Mouse (Mus musculus): ENCODE measurements around the gene Arhgef25. TPM values are rescaled to one million over a fixed set of nuclear protein-coding genes. Genes with fewer than 3 reads are reported as not detected.
"Not testable (repeated sequence)": the region's sequence is repeated elsewhere in the genome, so short reads cannot be mapped to it uniquely, and the experiment has no call there.

Gene Arhgef25
- polyA plus RNA-seq, 1 experiment = not detected

- Histone ChIP-seq H3K4me3 (ENCODE audit: insufficient read depth, low read length) (no peak overlapping the region), H3K4me1 (ENCODE audit: control insufficient read depth, insufficient read depth, low read length) (peaks cover 26% of the 10 kb centered on the region), H3K27ac (ENCODE audit: insufficient read depth, low read depth, low read length) (peak overlapping the region; percentile 91)
- no peak for TF ChIP-seq CTCF (IDR thresholded peaks at IDR 0.05; ENCODE audit: low read depth, low read length)
- no peak for TF ChIP-seq POLR2A (IDR thresholded peaks at IDR 0.05; ENCODE audit: borderline replicate concordance, low read depth, low read length)
Observed at GRCm38 (mm10) chr10:127164190-127164589, 25.7 kb downstream of the Arhgef25 start.

- H3K4me3 ChIP-seq (ENCODE audit: insufficient read depth, low read length); H3K27ac ChIP-seq (ENCODE audit: insufficient read depth, low read depth, low read length): not testable (repeated sequence)
- H3K4me1 ChIP-seq (ENCODE audit: control insufficient read depth, insufficient read depth, low read length) = peaks cover 23% of the 10 kb centered on the region
Observed at GRCm38 (mm10) chr10:127162771-127163261, 27.1 kb downstream of the Arhgef25 start.

GRCm38 (mm10) chr10:127160728-127161127 lies 29.2 kb downstream of the Arhgef25 start:
- TF ChIP-seq CTCF (IDR thresholded peaks at IDR 0.05; ENCODE audit: low read depth, low read length) = no peak
- no peak for TF ChIP-seq POLR2A (IDR thresholded peaks at IDR 0.05; ENCODE audit: borderline replicate concordance, low read depth, low read length)
- H3K27ac ChIP-seq (ENCODE audit: insufficient read depth, low read depth, low read length) = no peak overlapping the region
- peaks cover 19% of the 10 kb centered on the region for H3K4me1 ChIP-seq (ENCODE audit: control insufficient read depth, insufficient read depth, low read length)
- no peak overlapping the region for H3K4me3 ChIP-seq (ENCODE audit: insufficient read depth, low read length)

- no peak for TF ChIP-seq CTCF (IDR thresholded peaks at IDR 0.05; ENCODE audit: low read depth, low read length)
- no peak for TF ChIP-seq POLR2A (IDR thresholded peaks at IDR 0.05; ENCODE audit: borderline replicate concordance, low read depth, low read length)
- no peak overlapping the region for H3K27ac ChIP-seq (ENCODE audit: insufficient read depth, low read depth, low read length)
- peaks cover 19% of the 10 kb centered on the region for H3K4me1 ChIP-seq (ENCODE audit: control insufficient read depth, insufficient read depth, low read length)
- H3K4me3 ChIP-seq (ENCODE audit: insufficient read depth, low read length) = no peak overlapping the region
Observed at GRCm38 (mm10) chr10:127160081-127160480, 29.8 kb downstream of the Arhgef25 start.

DNA sequence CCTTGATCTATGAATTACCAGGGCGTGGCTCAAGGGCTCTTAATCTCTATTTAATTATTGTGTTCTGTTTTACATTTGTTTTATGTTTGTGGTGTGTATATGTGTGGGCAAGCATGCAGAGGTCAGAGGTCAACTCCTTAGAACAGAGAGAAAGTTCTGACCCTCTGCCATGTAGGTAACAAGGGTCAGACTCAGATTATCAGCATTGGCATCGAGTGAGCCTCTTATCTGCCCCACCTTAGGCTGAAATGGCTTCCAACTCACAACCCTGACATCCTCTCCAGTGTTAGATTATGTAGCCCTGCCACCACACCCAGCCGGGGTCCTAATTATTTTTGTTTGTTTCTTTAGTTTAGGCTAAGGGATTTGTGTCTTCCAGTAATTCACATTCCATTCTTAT lies 31.4 kb downstream of the Arhgef25 start:
- TF ChIP-seq POLR2A (IDR thresholded peaks at IDR 0.05; ENCODE audit: borderline replicate concordance, low read depth, low read length) = no peak
- no peak for TF ChIP-seq CTCF (IDR thresholded peaks at IDR 0.05; ENCODE audit: low read depth, low read length)
- no peak overlapping the region for H3K4me3 ChIP-seq (ENCODE audit: insufficient read depth, low read length)
- no peak overlapping the region for H3K27ac ChIP-seq (ENCODE audit: insufficient read depth, low read depth, low read length)
- H3K4me1 ChIP-seq (ENCODE audit: control insufficient read depth, insufficient read depth, low read length) = peaks cover 12% of the 10 kb centered on the region

- Histone ChIP-seq H3K27ac (ENCODE audit: insufficient read depth, low read depth, low read length) (no peak overlapping the region), H3K4me1 (ENCODE audit: control insufficient read depth, insufficient read depth, low read length) (peaks cover 7% of the 10 kb centered on the region), H3K4me3 (ENCODE audit: insufficient read depth, low read length) (no peak overlapping the region)
- TF ChIP-seq CTCF (IDR thresholded peaks at IDR 0.05; ENCODE audit: low read depth, low read length) = no peak
- TF ChIP-seq POLR2A (IDR thresholded peaks at IDR 0.05; ENCODE audit: borderline replicate concordance, low read depth, low read length) = no peak
Observed at GRCm38 (mm10) chr10:127156511-127156910, 33.4 kb downstream of the Arhgef25 start.

DNA sequence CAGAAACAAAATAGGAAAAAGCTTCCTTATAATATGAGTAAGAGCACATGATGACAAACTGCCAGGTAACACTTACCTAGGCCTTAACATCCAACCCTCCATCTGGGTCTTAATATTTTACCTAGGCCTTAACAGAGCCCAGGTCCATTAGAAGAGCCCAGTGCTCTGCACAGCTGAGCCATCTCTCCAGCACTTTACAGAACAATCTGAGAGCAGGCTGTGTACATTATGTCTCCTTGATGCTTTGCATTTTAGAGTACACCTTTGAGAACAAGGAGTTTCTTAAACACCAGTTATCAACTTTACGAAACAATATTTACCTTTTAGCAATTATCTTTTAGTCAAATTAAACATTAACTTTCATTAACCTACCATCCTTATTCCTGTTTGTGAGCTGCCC lies 33.8 kb downstream of the Arhgef25 start:
- Histone ChIP-seq H3K27ac (ENCODE audit: insufficient read depth, low read depth, low read length) (no peak overlapping the region), H3K4me3 (ENCODE audit: insufficient read depth, low read length) (no peak overlapping the region), H3K4me1 (ENCODE audit: control insufficient read depth, insufficient read depth, low read length) (peaks cover 7% of the 10 kb centered on the region)
- TF ChIP-seq POLR2A (IDR thresholded peaks at IDR 0.05; ENCODE audit: borderline replicate concordance, low read depth, low read length) (no peak), CTCF (IDR thresholded peaks at IDR 0.05; ENCODE audit: low read depth, low read length) (no peak)

DNA sequence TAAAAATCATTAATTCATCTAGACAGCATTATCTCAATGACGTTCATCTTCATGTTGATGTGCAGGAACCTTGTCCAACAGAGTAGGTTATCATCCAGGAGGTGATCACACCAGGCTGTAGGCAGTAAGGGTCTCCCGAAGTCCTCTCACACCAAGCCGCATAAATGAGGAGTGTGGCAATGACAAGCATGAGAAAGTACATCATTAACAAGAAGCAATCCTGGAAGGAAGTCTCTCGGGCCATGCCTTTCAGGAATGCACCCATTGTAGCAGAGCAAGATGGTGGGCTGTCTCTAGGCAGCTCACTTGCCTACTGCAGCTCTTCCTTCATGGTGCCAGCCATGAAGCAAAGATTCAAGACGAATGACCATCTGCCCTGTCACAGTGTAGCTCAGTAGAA lies 35.2 kb downstream of the Arhgef25 start:
- H3K27ac ChIP-seq (ENCODE audit: insufficient read depth, low read depth, low read length) = no peak overlapping the region
- TF ChIP-seq POLR2A (IDR thresholded peaks at IDR 0.05; ENCODE audit: borderline replicate concordance, low read depth, low read length) (no peak), CTCF (IDR thresholded peaks at IDR 0.05; ENCODE audit: low read depth, low read length) (no peak)
- peaks cover 13% of the 10 kb centered on the region for H3K4me1 ChIP-seq (ENCODE audit: control insufficient read depth, insufficient read depth, low read length)
- no peak overlapping the region for H3K4me3 ChIP-seq (ENCODE audit: insufficient read depth, low read length)

GRCm38 (mm10) chr10:127154241-127154640 lies 35.6 kb downstream of the Arhgef25 start:
- no peak overlapping the region for H3K4me3 ChIP-seq (ENCODE audit: insufficient read depth, low read length)
- H3K27ac ChIP-seq (ENCODE audit: insufficient read depth, low read depth, low read length) = no peak overlapping the region
- H3K4me1 ChIP-seq (ENCODE audit: control insufficient read depth, insufficient read depth, low read length) = peaks cover 15% of the 10 kb centered on the region
- TF ChIP-seq CTCF (IDR thresholded peaks at IDR 0.05; ENCODE audit: low read depth, low read length) = no peak
- no peak for TF ChIP-seq POLR2A (IDR thresholded peaks at IDR 0.05; ENCODE audit: borderline replicate concordance, low read depth, low read length)

GRCm38 (mm10) chr10:127153323-127153722 lies 36.6 kb downstream of the Arhgef25 start:
- peaks cover 18% of the 10 kb centered on the region for H3K4me1 ChIP-seq (ENCODE audit: control insufficient read depth, insufficient read depth, low read length)
- H3K27ac ChIP-seq (ENCODE audit: insufficient read depth, low read depth, low read length) = no peak overlapping the region
- TF ChIP-seq POLR2A (IDR thresholded peaks at IDR 0.05; ENCODE audit: borderline replicate concordance, low read depth, low read length) (no peak), CTCF (IDR thresholded peaks at IDR 0.05; ENCODE audit: low read depth, low read length) (no peak)

GRCm38 (mm10) chr10:127152556-127152955 lies 37.3 kb downstream of the Arhgef25 start:
- H3K4me1 ChIP-seq (ENCODE audit: control insufficient read depth, insufficient read depth, low read length) = peaks cover 18% of the 10 kb centered on the region
- H3K27ac ChIP-seq (ENCODE audit: insufficient read depth, low read depth, low read length); H3K4me3 ChIP-seq (ENCODE audit: insufficient read depth, low read length): not testable (repeated sequence)

More at GRCm38 (mm10) chr10:127153323-127153722, 36.6 kb downstream of the Arhgef25 start:
- H3K4me3 ChIP-seq (ENCODE audit: insufficient read depth, low read length) = no peak overlapping the region

DNA sequence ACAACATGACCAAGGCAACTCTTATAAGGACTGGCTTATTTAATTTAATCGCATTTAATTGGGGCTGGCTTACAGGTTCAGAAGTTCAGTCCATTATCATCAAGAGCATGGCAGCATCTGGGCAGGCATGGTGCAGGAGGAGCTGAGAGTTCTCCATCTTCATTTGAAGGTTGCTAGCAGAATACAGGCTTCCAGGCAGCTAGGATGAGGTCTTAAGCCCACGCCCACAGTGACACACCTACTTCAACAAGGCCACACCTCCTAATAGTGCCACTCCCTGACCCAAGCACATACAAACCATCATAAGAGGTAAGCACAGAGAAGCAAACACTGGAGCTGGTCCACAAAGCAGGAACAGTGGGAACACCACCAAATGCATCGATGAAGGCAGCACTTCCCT lies 38.6 kb downstream of the Arhgef25 start:
- not testable (repeated sequence) for H3K4me3 ChIP-seq (ENCODE audit: insufficient read depth, low read length); H3K27ac ChIP-seq (ENCODE audit: insufficient read depth, low read depth, low read length)
- H3K4me1 ChIP-seq (ENCODE audit: control insufficient read depth, insufficient read depth, low read length) = peaks cover 18% of the 10 kb centered on the region

Data from bone marrow macrophage, adult 2 months (primary cell).